Mouse (Mus musculus) hindbrain, embryonic 16.5 days (tissue): Measurements from ENCODE around the gene Kansl3. TPM values are rescaled to one million over a fixed set of nuclear protein-coding genes. Genes with fewer than 3 reads are reported as not detected.

Experiments used
- ATAC-seq: fragments of 200-750 bp; cut with Nextera tagmentation; 2 replicates; pipeline ENCODE4 v1.8.0; 2017; ENCODE audit warnings: moderate TSS enrichment, moderate library complexity
- H3K27ac ChIP-seq: fragments of 300-500 bp; sonication (generic); 2 replicates; pipeline ENCODE4 v1.5.1; 2014; ENCODE audit warnings: low read depth, mild to moderate bottlenecking, control low read depth, low read length, moderate library complexity
- H3K27me3 ChIP-seq: fragments of 300-500 bp; sonication (generic); replicated peaks from 2 replicates; pipeline ENCODE4 v1.6.1; 2014; ENCODE audit warnings: low read length; ENCODE audit not compliant: control insufficient read depth, insufficient read depth
- H3K36me3 ChIP-seq: fragments of 300-500 bp; sonication (generic); 2 replicates; pipeline ENCODE4 v1.6.1; 2014; ENCODE audit warnings: mild to moderate bottlenecking, low read length, moderate library complexity, mixed read lengths; ENCODE audit not compliant: control insufficient read depth, insufficient read depth
- H3K4me1 ChIP-seq: fragments of 300-500 bp; sonication (generic); 2 replicates; pipeline ENCODE4 v1.6.1; 2014; ENCODE audit warnings: low read depth, low read length; ENCODE audit not compliant: control insufficient read depth, insufficient read depth
- H3K4me2 ChIP-seq: fragments of 300-500 bp; sonication (generic); 2 replicates; pipeline ENCODE4 v1.6.1; 2014; ENCODE audit warnings: mild to moderate bottlenecking, low read length, control low read depth, moderate library complexity
- H3K4me3 ChIP-seq: fragments of 300-500 bp; sonication (generic); 2 replicates; pipeline ENCODE4 v1.5.1; 2014; ENCODE audit warnings: mild to moderate bottlenecking, low read length, control low read depth, moderate library complexity
- H3K9ac ChIP-seq: fragments of 300-500 bp; sonication (generic); 2 replicates; pipeline ENCODE4 v1.6.1; 2014; ENCODE audit warnings: low read depth, mild to moderate bottlenecking, control low read depth, low read length, moderate library complexity
- H3K9me3 ChIP-seq: fragments of 300-500 bp; sonication (generic); 2 replicates; pipeline ENCODE4 v1.6.1; 2014; ENCODE audit warnings: mild to moderate bottlenecking, low read length, moderate library complexity; ENCODE audit not compliant: control insufficient read depth
- WGBS: fragments of 180-500 bp; shearing (Covaris S2); extraction: QIAGEN DNeasy Blood & Tissue Kit; methylation state at CpG from one replicate; pipeline ENCODE4 v1.1.7; 2014; 5-methylcytosine and 5-hydroxymethylcytosine counted together
- polyA plus RNA-seq: library from polyadenylated mRNA; unstranded; fragments of >200 nt; fragmentation: Nextera tagmentation; extraction: Ambion mirVana; gene quantifications from 2 replicates; pipeline ENCODE4 v1.2.1, GENCODE M21; 2015

The Kansl3 gene
- polyA plus RNA-seq, 1 experiment from 2014 or later: 33.0 TPM

DNA sequence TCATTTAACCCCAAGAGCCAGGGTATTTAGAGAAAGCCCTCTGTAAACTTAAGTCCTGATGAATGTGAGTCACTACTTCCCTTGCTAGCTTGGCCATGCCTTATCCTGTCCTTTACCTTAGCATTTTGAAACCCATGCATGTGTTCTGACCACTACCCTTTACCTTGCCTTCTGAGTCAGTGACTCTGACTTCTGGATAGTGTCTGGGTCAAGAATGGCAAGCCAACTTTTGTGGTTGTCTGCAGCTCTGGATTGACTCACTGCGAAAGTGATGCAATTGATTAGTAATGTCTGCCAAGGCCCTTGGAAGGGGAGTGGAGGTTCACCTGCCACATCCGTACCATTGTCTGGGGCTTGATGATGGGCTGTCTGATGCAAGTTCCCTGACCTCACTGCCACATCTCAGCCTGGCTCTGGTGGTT lies 43.1 kb downstream of the Kansl3 start:
- no peak overlapping the region for H3K4me2 ChIP-seq

DNA sequence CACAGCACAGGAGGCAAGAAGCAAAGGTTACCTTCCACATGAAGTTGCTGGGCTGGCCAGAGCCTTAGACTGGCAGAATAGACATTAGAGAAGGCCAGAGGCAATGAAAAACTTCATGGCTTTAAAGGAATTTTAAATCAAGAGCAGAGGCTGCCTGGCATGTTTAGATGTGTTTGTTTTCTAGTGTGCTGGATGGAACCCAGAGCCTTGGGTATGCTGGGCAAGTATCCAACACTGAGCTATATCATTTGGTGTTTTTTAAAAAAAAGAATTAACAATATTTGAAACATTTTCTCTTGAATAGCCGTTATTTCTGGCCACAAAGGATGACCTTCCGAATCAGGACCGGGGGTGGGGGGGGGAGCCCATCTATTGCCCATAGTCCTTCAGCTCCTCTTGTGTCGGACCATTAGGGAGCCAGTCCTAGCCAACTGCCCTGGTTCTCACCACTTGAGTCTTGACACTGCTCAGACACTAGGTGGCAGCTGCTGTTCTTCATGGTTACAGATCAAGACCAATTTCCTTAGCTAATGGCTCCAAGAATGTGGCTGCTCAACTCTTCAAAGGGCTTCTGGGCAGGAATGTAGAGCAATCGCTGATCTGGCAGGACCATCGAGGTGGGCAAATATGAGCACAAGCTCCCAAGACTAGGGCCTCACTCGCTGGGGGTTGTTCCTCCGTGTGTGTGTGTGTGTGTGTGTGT lies 45.1 kb downstream of the Kansl3 start:
- no peaks in the 10 kb centered on the region for H3K9me3 ChIP-seq

More for the DNA sequence above, 43.1 kb downstream of the Kansl3 start:
- H3K4me3 ChIP-seq: no peak overlapping the region
- no peak overlapping the region for H3K27ac ChIP-seq
- H3K9me3 ChIP-seq: no peaks in the 10 kb centered on the region
- H3K36me3 ChIP-seq: peaks cover 4% of the 10 kb centered on the region; the same call in 1 of the 2 replicates
- no peak for ATAC-seq
- 89% methylated on average over 2 of the region's 2 CpGs for WGBS
- H3K27me3 ChIP-seq: no peaks in the 10 kb centered on the region
- H3K4me1 ChIP-seq: peaks cover 3% of the 10 kb centered on the region; the same call in 1 of the 2 replicates
- H3K9ac ChIP-seq: no peak overlapping the region

DNA sequence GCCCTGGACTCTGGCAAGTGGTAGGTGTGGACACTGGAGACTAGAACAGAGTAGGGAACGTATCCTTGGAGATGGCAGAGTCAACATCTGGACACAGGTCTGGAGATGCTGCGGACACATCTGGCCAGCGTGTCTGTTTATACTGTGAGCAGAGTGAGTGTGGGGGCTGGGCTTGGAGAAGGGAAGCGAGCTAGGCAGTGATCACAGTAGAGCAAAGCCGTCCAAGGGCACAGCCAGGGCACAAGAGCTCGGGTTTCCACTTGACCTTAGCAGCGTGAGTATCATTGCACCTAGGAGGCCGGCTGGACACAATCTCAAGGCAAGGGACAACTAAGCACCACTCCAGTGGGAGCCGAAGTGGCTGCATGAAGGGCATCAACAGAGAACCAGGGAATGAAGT lies 45.9 kb downstream of the Kansl3 start:
- Histone ChIP-seq H3K36me3 (no peaks in the 10 kb centered on the region), H3K4me3 (no peak overlapping the region), H3K4me2 (no peak overlapping the region), H3K9me3 (no peaks in the 10 kb centered on the region), H3K9ac (no peak overlapping the region), H3K4me1 (peaks cover 3% of the 10 kb centered on the region; the same call in 1 of the 2 replicates), H3K27me3 (no peaks in the 10 kb centered on the region), H3K27ac (no peak overlapping the region)
- no peak for ATAC-seq
- 83% methylated on average over 9 of the region's 9 CpGs for WGBS

More for the DNA sequence above, 45.1 kb downstream of the Kansl3 start:
- Histone ChIP-seq H3K4me1 (peaks cover 3% of the 10 kb centered on the region; the same call in 1 of the 2 replicates), H3K36me3 (no peaks in the 10 kb centered on the region), H3K4me2 (no peak overlapping the region), H3K9ac (no peak overlapping the region), H3K27me3 (no peaks in the 10 kb centered on the region), H3K27ac (no peak overlapping the region), H3K4me3 (no peak overlapping the region)
- ATAC-seq: peak; percentile 62
- WGBS: 57% methylated on average over 8 of the region's 8 CpGs

DNA sequence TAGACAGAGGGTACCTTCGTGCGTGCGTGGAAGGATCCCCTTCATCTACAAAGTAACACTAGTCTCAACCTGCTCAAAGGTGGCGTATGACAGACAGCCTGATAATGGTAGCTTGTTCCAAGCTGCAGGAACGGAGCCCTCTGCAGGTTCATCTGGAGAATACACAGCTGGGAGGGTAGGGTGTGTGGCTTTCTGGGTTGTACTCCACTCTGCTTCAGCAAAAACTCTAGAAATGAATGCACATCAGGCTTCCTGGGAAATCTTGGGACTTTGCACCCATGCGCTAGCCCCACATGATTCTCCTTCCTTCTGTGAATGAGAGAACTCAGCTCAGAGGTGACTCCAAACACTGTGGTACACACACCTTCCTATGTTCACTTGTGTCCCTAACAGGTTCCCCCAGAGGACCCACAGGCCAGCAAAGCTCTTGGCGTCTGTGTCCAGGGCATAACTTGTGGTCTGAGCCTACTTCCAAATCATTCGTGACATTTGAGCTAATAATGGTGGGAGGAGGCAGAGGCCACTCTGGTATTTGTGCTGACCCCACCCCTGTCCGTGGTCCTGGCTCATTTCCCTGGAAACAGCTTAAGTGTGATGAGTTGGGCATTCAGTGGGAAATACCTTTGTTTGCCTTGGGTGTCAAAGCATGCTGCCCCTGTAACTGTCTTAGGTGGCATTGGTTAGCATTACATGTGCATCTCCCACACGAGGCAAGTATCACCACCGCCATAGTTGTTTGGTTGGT lies 47.0 kb downstream of the Kansl3 start:
- no peaks in the 10 kb centered on the region for H3K36me3 ChIP-seq
- no peak overlapping the region for H3K27ac ChIP-seq
- no peak for ATAC-seq
- no peak overlapping the region for H3K4me3 ChIP-seq
- H3K4me1 ChIP-seq: peaks cover 3% of the 10 kb centered on the region; the same call in 1 of the 2 replicates
- H3K4me2 ChIP-seq: no peak overlapping the region
- no peaks in the 10 kb centered on the region for H3K9me3 ChIP-seq
- H3K9ac ChIP-seq: no peak overlapping the region
- no peaks in the 10 kb centered on the region for H3K27me3 ChIP-seq
- WGBS: 77% methylated on average over 11 of the region's 11 CpGs

DNA sequence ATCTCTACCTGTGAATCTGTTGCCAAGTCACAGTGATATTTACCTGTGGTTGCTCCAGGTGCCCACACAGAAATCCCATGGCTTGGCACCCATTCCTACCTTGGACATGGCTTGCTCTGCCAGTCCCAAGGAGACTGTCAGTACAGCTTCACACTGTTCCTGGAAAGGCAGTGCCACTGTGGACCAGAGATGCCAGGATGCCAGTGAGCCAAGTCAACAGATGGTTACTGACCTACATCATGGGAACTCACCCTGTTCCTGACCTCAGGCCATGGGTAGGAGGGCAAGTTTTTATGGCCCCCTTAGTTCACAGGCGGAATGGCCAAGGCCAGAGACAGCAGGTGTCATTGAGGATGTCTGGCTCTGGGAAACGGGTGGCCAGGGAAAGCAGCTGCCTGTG lies 47.8 kb downstream of the Kansl3 start:
- H3K4me2 ChIP-seq: no peak overlapping the region
- H3K27me3 ChIP-seq: no peaks in the 10 kb centered on the region
- H3K9ac ChIP-seq: no peak overlapping the region
- H3K4me3 ChIP-seq: no peak overlapping the region
- H3K36me3 ChIP-seq: no peaks in the 10 kb centered on the region
- WGBS: 81% methylated on average over 2 of the region's 2 CpGs
- no peaks in the 10 kb centered on the region for H3K9me3 ChIP-seq
- ATAC-seq: no peak
- peaks cover 3% of the 10 kb centered on the region; the same call in 1 of the 2 replicates for H3K4me1 ChIP-seq
- H3K27ac ChIP-seq: no peak overlapping the region

DNA sequence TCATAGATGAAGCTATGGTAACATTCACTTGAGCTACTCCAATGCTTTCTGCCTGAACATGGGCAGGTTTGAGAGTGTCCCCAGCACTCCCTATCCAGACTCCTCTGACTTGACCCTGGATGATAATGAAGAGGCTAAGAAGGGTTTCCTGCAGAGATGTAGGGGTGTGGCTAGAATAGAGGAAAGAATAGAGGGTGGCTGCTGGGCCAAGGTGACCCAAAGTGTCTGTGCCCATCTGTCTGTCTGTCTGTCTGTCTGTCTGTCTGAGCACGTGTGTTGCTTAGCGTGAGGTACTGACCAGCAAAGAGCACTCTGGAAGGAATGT lies 53.2 kb downstream of the Kansl3 start:
- no peak for ATAC-seq
- H3K36me3 ChIP-seq: no peaks in the 10 kb centered on the region
- H3K9me3 ChIP-seq: no peaks in the 10 kb centered on the region
- no peak overlapping the region for H3K27ac ChIP-seq
- no peaks in the 10 kb centered on the region for H3K4me1 ChIP-seq
- H3K9ac ChIP-seq: no peak overlapping the region
- H3K27me3 ChIP-seq: no peaks in the 10 kb centered on the region
- H3K4me2 ChIP-seq: no peak overlapping the region
- no peak overlapping the region for H3K4me3 ChIP-seq
- WGBS: 100% methylated on average over 2 of the region's 2 CpGs

DNA sequence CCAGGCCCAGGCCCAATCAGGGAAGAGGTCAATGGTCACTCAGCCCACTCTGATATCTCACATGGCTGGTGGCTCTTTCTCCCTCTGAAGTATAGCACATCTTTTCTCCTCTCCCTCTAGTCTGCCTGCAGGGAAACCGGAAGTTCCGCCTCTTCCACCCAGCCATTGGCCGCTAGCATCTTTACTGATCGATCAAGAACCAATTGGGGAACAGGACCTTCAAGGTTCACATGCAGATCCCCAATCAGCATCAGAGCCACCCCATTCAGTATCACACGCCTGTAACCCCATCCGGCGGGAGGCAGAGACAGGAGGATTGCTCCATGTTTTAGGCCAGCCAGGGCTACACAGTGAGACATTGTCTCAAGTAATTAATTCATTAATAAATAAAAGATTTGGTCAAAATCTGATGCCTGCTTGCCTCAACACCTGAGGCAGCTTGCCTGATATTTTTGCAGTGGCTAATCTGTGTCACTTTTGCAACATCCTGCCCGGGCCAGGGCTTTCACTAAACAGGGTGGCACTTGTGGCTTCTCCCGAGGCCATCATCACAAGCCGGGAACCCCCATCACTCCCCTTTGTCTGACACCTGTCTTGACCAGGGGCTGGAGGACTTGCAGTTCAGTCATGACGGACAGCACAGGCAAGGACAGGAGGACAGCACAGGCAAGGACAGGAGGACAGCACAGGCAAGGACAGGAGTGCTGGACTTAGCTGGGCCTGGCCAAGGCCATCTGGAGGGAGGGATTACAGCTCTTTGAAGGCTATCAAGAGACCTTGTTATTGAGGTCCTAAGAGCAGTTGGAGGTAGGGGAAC lies 53.8 kb downstream of the Kansl3 start:
- WGBS: 88% methylated on average over 11 of the region's 11 CpGs
- no peaks in the 10 kb centered on the region for H3K9me3 ChIP-seq
- H3K4me3 ChIP-seq: no peak overlapping the region
- H3K36me3 ChIP-seq: no peaks in the 10 kb centered on the region
- H3K4me1 ChIP-seq: no peaks in the 10 kb centered on the region
- no peaks in the 10 kb centered on the region for H3K27me3 ChIP-seq
- no peak overlapping the region for H3K9ac ChIP-seq
- H3K4me2 ChIP-seq: no peak overlapping the region
- no peak for ATAC-seq
- no peak overlapping the region for H3K27ac ChIP-seq

DNA sequence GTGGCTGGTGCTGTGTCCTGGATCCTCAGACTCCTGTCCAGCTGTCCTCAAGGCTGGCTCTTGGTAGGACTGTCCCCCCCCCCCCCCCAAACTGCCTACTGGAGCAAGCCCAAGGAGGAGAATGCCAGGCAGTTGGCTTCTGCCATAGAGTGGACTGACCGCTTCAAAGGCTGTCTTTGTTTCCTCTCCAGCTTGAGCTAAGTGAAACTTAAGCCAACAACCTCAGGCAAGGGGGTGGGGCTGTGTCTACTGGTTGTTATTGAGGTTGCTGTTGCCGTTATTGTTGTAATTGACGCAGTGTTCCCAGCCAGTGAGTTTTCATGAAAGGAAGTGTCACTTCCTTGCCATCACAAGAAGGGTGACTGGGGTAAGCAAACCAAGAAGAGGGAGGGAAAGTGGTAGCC lies 59.5 kb downstream of the Kansl3 start:
- Histone ChIP-seq H3K27ac (no peak overlapping the region), H3K36me3 (no peaks in the 10 kb centered on the region), H3K27me3 (0 out of 2 replicates have a peak, but pooled peaks cover 2% of the 10 kb centered on the region), H3K9ac (no peak overlapping the region), H3K4me2 (peak overlapping the region; percentile 74), H3K4me1 (peaks cover 12% of the 10 kb centered on the region), H3K4me3 (no peak overlapping the region), H3K9me3 (no peaks in the 10 kb centered on the region)
- ATAC-seq: peak; percentile 59
- WGBS: 33% methylated on average over 3 of the region's 3 CpGs
